Comparison of ENCODE assay signal across 28 mouse cellular contexts in the genomic region with DNA sequence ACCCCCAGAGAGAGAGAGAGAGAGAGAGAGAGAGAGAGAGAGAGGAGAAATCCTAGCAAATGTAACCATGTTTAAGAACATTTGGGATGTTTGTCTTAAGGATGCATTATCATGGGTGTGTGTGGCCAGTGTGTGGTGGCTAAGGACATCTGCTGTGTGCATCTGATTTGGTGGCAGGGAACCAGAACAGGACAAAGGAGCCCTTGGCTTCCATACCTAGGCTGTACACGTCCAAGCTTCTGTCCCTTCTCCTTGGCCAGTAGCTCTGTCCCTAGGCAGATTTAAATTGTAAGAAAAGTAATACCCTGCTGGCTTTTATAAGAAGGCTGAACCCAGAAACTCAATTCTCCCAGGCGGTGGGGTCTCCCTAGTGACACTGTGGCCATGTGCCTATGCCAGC. TPM values are rescaled to one million over a fixed set of nuclear protein-coding genes. Genes with fewer than 3 reads are reported as not detected.
DNase-seq lines count a peak whose midpoint lies in the region; ATAC-seq and TF ChIP-seq lines count a peak whose summit lies in the region.
"Had no signal": no experiment of that assay in that cellular context is flagged by ENCODE, and none has a peak within 500 bp of the region (broad histone marks: within the 10 kb centered on the region; RNA-seq: fewer than 3 reads in every experiment).

No protein-coding gene starts in this region.

- no peak overlapping the region for H3K4me3 ChIP-seq in forebrain, embryonic 15.5 days
- no peak overlapping the region for H3K4me3 ChIP-seq in forebrain, postnatal 0 days (ENCODE audit: low read depth, low read length)
- H3K4me3 ChIP-seq in hindbrain, postnatal 0 days (ENCODE audit: low read length): no peak overlapping the region
- H3K4me3 ChIP-seq in hindbrain, embryonic 14.5 days (replicated peaks; ENCODE audit: low read length): no peak overlapping the region
- peak overlapping the region; percentile 16 for H3K4me3 ChIP-seq in testis, adult 2 months (ENCODE audit: control insufficient read depth, low read depth, low read length)
- H3K4me3 ChIP-seq in limb, embryonic 13.5 days: no peak overlapping the region
- H3K4me3 ChIP-seq: embryonic facial prominence, embryonic 12.5 days; embryonic facial prominence, embryonic 15.5 days; heart, embryonic 12.5 days; heart, embryonic 15.5 days; hindbrain, embryonic 10.5 days; hindbrain, embryonic 15.5 days had no signal

- H3K36me3 ChIP-seq in forebrain, embryonic 15.5 days: no peaks in the 10 kb centered on the region
- H3K36me3 ChIP-seq in forebrain, postnatal 0 days (ENCODE audit: insufficient read depth): no peaks in the 10 kb centered on the region
- H3K36me3 ChIP-seq in hindbrain, postnatal 0 days (ENCODE audit: insufficient read depth, low read length): no peaks in the 10 kb centered on the region
- H3K36me3 ChIP-seq in hindbrain, embryonic 14.5 days (replicated peaks; ENCODE audit: control insufficient read depth, insufficient read depth): no peaks in the 10 kb centered on the region
- H3K36me3 ChIP-seq in testis, adult 2 months (ENCODE audit: control insufficient read depth, insufficient read depth, low read length): peaks cover 1% of the 10 kb centered on the region; the same call in 1 of the 2 replicates
- H3K36me3 ChIP-seq in limb, embryonic 13.5 days: no peaks in the 10 kb centered on the region
- H3K36me3 ChIP-seq: embryonic facial prominence, embryonic 12.5 days; embryonic facial prominence, embryonic 15.5 days; heart, embryonic 12.5 days; heart, embryonic 15.5 days; hindbrain, embryonic 10.5 days; hindbrain, embryonic 15.5 days had no signal

- H3K4me2 ChIP-seq in forebrain, embryonic 15.5 days (replicated peaks): no peak overlapping the region
- H3K4me2 ChIP-seq in forebrain, postnatal 0 days (ENCODE audit: low read depth): no peak overlapping the region
- no peak overlapping the region for H3K4me2 ChIP-seq in hindbrain, postnatal 0 days (ENCODE audit: low read depth, low read length)
- no peak overlapping the region for H3K4me2 ChIP-seq in hindbrain, embryonic 14.5 days (replicated peaks)
- no peak overlapping the region for H3K4me2 ChIP-seq in limb, embryonic 13.5 days (replicated peaks)
- H3K4me2 ChIP-seq: embryonic facial prominence, embryonic 12.5 days; heart, embryonic 12.5 days; heart, embryonic 15.5 days; hindbrain, embryonic 15.5 days had no signal

- no peak overlapping the region for H3K9ac ChIP-seq in forebrain, embryonic 15.5 days (replicated peaks)
- no peak overlapping the region for H3K9ac ChIP-seq in forebrain, postnatal 0 days
- no peak overlapping the region for H3K9ac ChIP-seq in hindbrain, postnatal 0 days (replicated peaks; ENCODE audit: low read length)
- no peak overlapping the region for H3K9ac ChIP-seq in hindbrain, embryonic 14.5 days
- H3K9ac ChIP-seq in limb, embryonic 13.5 days: no peak overlapping the region
- H3K9ac ChIP-seq: embryonic facial prominence, embryonic 12.5 days; embryonic facial prominence, embryonic 15.5 days; heart, embryonic 12.5 days; heart, embryonic 15.5 days; hindbrain, embryonic 15.5 days had no signal

- TF ChIP-seq CTCF in forebrain, postnatal 0 days (IDR thresholded peaks at IDR 0.05; ENCODE audit: low read depth): no peak
- no peak for TF ChIP-seq CTCF in hindbrain, postnatal 0 days (IDR thresholded peaks at IDR 0.05; ENCODE audit: low read depth)
- TF ChIP-seq CTCF in testis, adult 2 months (IDR thresholded peaks at IDR 0.05; ENCODE audit: control insufficient read depth, insufficient read depth, insufficient replicate concordance, low read depth, low read length): no peak

- DNase-seq in forebrain, postnatal 0 days: no peak
- DNase-seq in hindbrain, postnatal 0 days (ENCODE audit: low spot score): no peak
- DNase-seq in hindbrain, embryonic 14.5 days (ENCODE audit: low spot score): no peak
- no peak for DNase-seq in testis, postnatal 14 days (ENCODE audit: low spot score)
- DNase-seq: adrenal gland, adult 8-10 months; adrenal gland, postnatal 25 days; cerebellum, adult 11-12 months; cerebellum, adult 8-10 months; gastrocnemius, postnatal 25 days; heart, adult 18-20 months; heart, postnatal 10 days; heart, postnatal 36 days had no signal

- TF ChIP-seq POLR2A in testis, adult 2 months (IDR thresholded peaks at IDR 0.05; ENCODE audit: control insufficient read depth, low read depth, low read length): no peak

- H3K4me1 ChIP-seq in forebrain, embryonic 15.5 days: peaks cover 22% of the 10 kb centered on the region
- H3K4me1 ChIP-seq in forebrain, postnatal 0 days (ENCODE audit: insufficient read depth): no peaks in the 10 kb centered on the region
- H3K4me1 ChIP-seq in hindbrain, postnatal 0 days (ENCODE audit: insufficient read depth, low read length): peaks cover 4% of the 10 kb centered on the region; the same call in 1 of the 2 replicates
- H3K4me1 ChIP-seq in hindbrain, embryonic 14.5 days (replicated peaks; ENCODE audit: control insufficient read depth, insufficient read depth, low read length): 0 out of 2 replicates have a peak, but pooled peaks cover 2% of the 10 kb centered on the region
- H3K4me1 ChIP-seq in testis, adult 2 months (ENCODE audit: control insufficient read depth, insufficient read depth, low read length): no peaks in the 10 kb centered on the region
- peaks cover 36% of the 10 kb centered on the region for H3K4me1 ChIP-seq in limb, embryonic 13.5 days
- H3K4me1 ChIP-seq: heart, embryonic 12.5 days; heart, embryonic 15.5 days; hindbrain, embryonic 10.5 days had no signal

- H3K9me3 ChIP-seq in forebrain, embryonic 15.5 days: no peaks in the 10 kb centered on the region
- H3K9me3 ChIP-seq in forebrain, postnatal 0 days (ENCODE audit: low read length): no peaks in the 10 kb centered on the region
- H3K9me3 ChIP-seq in hindbrain, postnatal 0 days (ENCODE audit: low read length): no peaks in the 10 kb centered on the region
- no peaks in the 10 kb centered on the region for H3K9me3 ChIP-seq in hindbrain, embryonic 14.5 days (ENCODE audit: control insufficient read depth, low read length)
- H3K9me3 ChIP-seq in limb, embryonic 13.5 days: no peaks in the 10 kb centered on the region
- H3K9me3 ChIP-seq: embryonic facial prominence, embryonic 12.5 days; embryonic facial prominence, embryonic 15.5 days; heart, embryonic 15.5 days; hindbrain, embryonic 10.5 days; hindbrain, embryonic 15.5 days had no signal

- H3K27me3 ChIP-seq in forebrain, embryonic 15.5 days: no peaks in the 10 kb centered on the region
- H3K27me3 ChIP-seq in forebrain, postnatal 0 days (ENCODE audit: insufficient read depth, low read length): no peaks in the 10 kb centered on the region
- no peaks in the 10 kb centered on the region for H3K27me3 ChIP-seq in hindbrain, postnatal 0 days (ENCODE audit: insufficient read depth, low read length)
- H3K27me3 ChIP-seq in hindbrain, embryonic 14.5 days (ENCODE audit: control insufficient read depth, insufficient read depth, low read length): no peaks in the 10 kb centered on the region
- no peaks in the 10 kb centered on the region for H3K27me3 ChIP-seq in testis, adult 2 months (ENCODE audit: control insufficient read depth, insufficient read depth, low read length)
- H3K27me3 ChIP-seq in limb, embryonic 13.5 days: no peaks in the 10 kb centered on the region
- H3K27me3 ChIP-seq: embryonic facial prominence, embryonic 12.5 days; embryonic facial prominence, embryonic 15.5 days; heart, embryonic 15.5 days; hindbrain, embryonic 15.5 days had no signal

- 0 out of 2 replicates have a peak, but pooled peaks have one; percentile 55 for ATAC-seq in forebrain, embryonic 15.5 days (replicated peaks)
- ATAC-seq in forebrain, postnatal 0 days: no peak
- ATAC-seq in hindbrain, postnatal 0 days: no peak
- ATAC-seq in hindbrain, embryonic 14.5 days (ENCODE audit: low FRiP score): no peak
- ATAC-seq in limb, embryonic 13.5 days (ENCODE audit: low FRiP score, low read depth): no peak
- ATAC-seq in frontal cortex, adult (ENCODE audit: low TSS enrichment): no peak
- ATAC-seq: CD4-positive, CD25-positive, alpha-beta regulatory T cell, adult 4 months; forebrain, embryonic 14.5 days; inflammation-experienced regulatory T-cells, adult 6 months; intestine, embryonic 16.5 days had no signal

- H3K27ac ChIP-seq in forebrain, embryonic 15.5 days (replicated peaks): no peak overlapping the region
- H3K27ac ChIP-seq in forebrain, postnatal 0 days (ENCODE audit: low read depth, low read length): no peak overlapping the region
- peak overlapping the region; percentile 48; the same call in 1 of the 2 replicates for H3K27ac ChIP-seq in hindbrain, postnatal 0 days
- no peak overlapping the region for H3K27ac ChIP-seq in hindbrain, embryonic 14.5 days
- no peak overlapping the region for H3K27ac ChIP-seq in testis, adult 2 months (ENCODE audit: control insufficient read depth, insufficient read depth, low read depth, low read length)
- peak overlapping the region; percentile 67; the same call in 1 of the 2 replicates for H3K27ac ChIP-seq in limb, embryonic 13.5 days
- H3K27ac ChIP-seq: embryonic facial prominence, embryonic 12.5 days; embryonic facial prominence, embryonic 15.5 days; heart, embryonic 15.5 days; hindbrain, embryonic 10.5 days; hindbrain, embryonic 15.5 days had no signal

- 51% methylated on average over 2 of the region's 2 CpGs for WGBS in forebrain, embryonic 15.5 days
- 56% methylated on average over 2 of the region's 2 CpGs for WGBS in forebrain, postnatal 0 days
- 39% methylated on average over 2 of the region's 2 CpGs for WGBS in hindbrain, postnatal 0 days
- WGBS in hindbrain, embryonic 14.5 days: 67% methylated on average over 2 of the region's 2 CpGs
- WGBS in limb, embryonic 13.5 days: 57% methylated on average over 2 of the region's 2 CpGs

RNA-seq across cellular contexts. Expression of a gene that starts 40.9 kb away (rescaled TPM):
- 0.33 and 0.50 TPM in 2 replicates for polyA plus RNA-seq in forebrain, embryonic 15.5 days (2015; fragmentation: Nextera tagmentation; extraction: Ambion mirVana)
- total RNA-seq in forebrain, postnatal 0 days (2014; rRNA removed): 3.2 and 4.8 TPM in 2 replicates
- polyA plus RNA-seq in forebrain, postnatal 0 days (2015; fragmentation: Nextera tagmentation; extraction: Ambion mirVana): 0.36 and 0.61 TPM in 2 replicates
- 3.5 and 9.7 TPM in 2 replicates for total RNA-seq in hindbrain, postnatal 0 days (2014; rRNA removed)
- 1.5 and 2.3 TPM in 2 replicates for polyA plus RNA-seq in hindbrain, postnatal 0 days (2015; fragmentation: Nextera tagmentation; extraction: Ambion mirVana)
- polyA plus RNA-seq in hindbrain, embryonic 14.5 days (2014; fragmentation: Nextera tagmentation; extraction: Ambion mirVana): 1.0 and 1.2 TPM in 2 replicates
- polyA plus RNA-seq in testis, adult 2 months (2012; rRNA removed): 0.43 and 0.45 TPM in 2 replicates
- 5.7 and 6.4 TPM in 2 replicates for polyA plus RNA-seq in limb, embryonic 13.5 days (2015; fragmentation: Nextera tagmentation; extraction: Ambion mirVana)
- total RNA-seq: common myeloid progenitor, adult 5-6 weeks; MEL had no signal
- polyA plus RNA-seq: CD4-positive, CD25-positive, alpha-beta regulatory T cell, adult 4 months had no signal

Comparison
In these comparisons a context has a peak if more than half of its experiments do, and no peak if none do; other contexts are left out.
1. H3K27ac ChIP-seq: peak in hindbrain, postnatal 0 days (single experiment) and limb, embryonic 13.5 days (single experiment); none in forebrain, embryonic 15.5 days (single experiment), forebrain, postnatal 0 days (single experiment), hindbrain, embryonic 14.5 days (single experiment) and testis, adult 2 months (single experiment).